28 mouse cellular contexts compared by ENCODE assay signal in genomic region chrX:131383501-131383900, GRCm38 (mm10).
"Had no signal": no experiment of that assay in that cellular context is flagged by ENCODE, and none has a peak within 500 bp of the region (broad histone marks: within the 10 kb centered on the region; RNA-seq: fewer than 3 reads in every experiment).

No protein-coding gene starts in this region.

- DNase-seq: left cerebral cortex, postnatal 4 days; liver; liver, embryonic 13.5 days; liver, postnatal 0 days; lung, adult 18-20 months; lung, adult 2 months; lung, embryonic 14.5 days; lung, postnatal 10 days; lung, postnatal 14 days; lung, postnatal 36 days; lung, postnatal 4 days; midbrain, embryonic 14.5 days had no signal

- H3K9ac ChIP-seq: limb, embryonic 12.5 days; limb, embryonic 13.5 days; limb, embryonic 15.5 days; liver, embryonic 12.5 days; liver, embryonic 13.5 days; liver, embryonic 14.5 days; liver, embryonic 15.5 days; liver, postnatal 0 days; lung, embryonic 14.5 days; lung, embryonic 15.5 days; midbrain, embryonic 12.5 days; midbrain, embryonic 13.5 days; midbrain, embryonic 15.5 days; neural tube, embryonic 12.5 days had no signal

- H3K4me3 ChIP-seq: limb, embryonic 10.5 days; limb, embryonic 12.5 days; limb, embryonic 13.5 days; limb, embryonic 15.5 days; liver, embryonic 12.5 days; liver, embryonic 13.5 days; liver, embryonic 15.5 days; lung, embryonic 15.5 days; megakaryocyte, embryonic 14.5 days; midbrain, embryonic 10.5 days; midbrain, embryonic 12.5 days; midbrain, embryonic 13.5 days; midbrain, embryonic 15.5 days; myocyte; neural tube, embryonic 12.5 days had no signal

- H3K9me3 ChIP-seq: limb, embryonic 10.5 days; limb, embryonic 12.5 days; limb, embryonic 13.5 days; limb, embryonic 15.5 days; liver, embryonic 12.5 days; liver, embryonic 13.5 days; liver, embryonic 15.5 days; lung, embryonic 15.5 days; megakaryocyte, embryonic 14.5 days; midbrain, embryonic 10.5 days; midbrain, embryonic 12.5 days; midbrain, embryonic 13.5 days; midbrain, embryonic 15.5 days; neural tube, embryonic 12.5 days had no signal

- H3K27ac ChIP-seq: limb, embryonic 10.5 days; limb, embryonic 12.5 days; limb, embryonic 13.5 days; limb, embryonic 15.5 days; liver, embryonic 12.5 days; liver, embryonic 13.5 days; liver, embryonic 14.5 days; liver, embryonic 15.5 days; lung, embryonic 15.5 days; macrophage; midbrain, embryonic 10.5 days; midbrain, embryonic 12.5 days; midbrain, embryonic 13.5 days; midbrain, embryonic 15.5 days; neural tube, embryonic 12.5 days had no signal

- H3K27me3 ChIP-seq: limb, embryonic 12.5 days; limb, embryonic 13.5 days; limb, embryonic 15.5 days; liver, embryonic 12.5 days; liver, embryonic 13.5 days; liver, embryonic 15.5 days; lung, embryonic 15.5 days; megakaryocyte, embryonic 14.5 days; midbrain, embryonic 12.5 days; midbrain, embryonic 13.5 days; midbrain, embryonic 15.5 days; neural tube, embryonic 12.5 days had no signal

- H3K36me3 ChIP-seq: limb, embryonic 10.5 days; limb, embryonic 12.5 days; limb, embryonic 13.5 days; limb, embryonic 15.5 days; liver, embryonic 12.5 days; liver, embryonic 13.5 days; liver, embryonic 15.5 days; lung, embryonic 15.5 days; midbrain, embryonic 10.5 days; midbrain, embryonic 12.5 days; midbrain, embryonic 13.5 days; midbrain, embryonic 15.5 days; neural tube, embryonic 12.5 days had no signal

- H3K4me1 ChIP-seq: limb, embryonic 10.5 days; limb, embryonic 12.5 days; limb, embryonic 13.5 days; limb, embryonic 15.5 days; liver, embryonic 12.5 days; liver, embryonic 13.5 days; liver, embryonic 15.5 days; lung, embryonic 15.5 days; megakaryocyte, embryonic 14.5 days; midbrain, embryonic 10.5 days; midbrain, embryonic 12.5 days; midbrain, embryonic 13.5 days; midbrain, embryonic 15.5 days; neural tube, embryonic 12.5 days had no signal
